ENCODE assay signal across 8 mouse cellular contexts in genomic region chr4:40757780-40758420, GRCm38 (mm10). TPM values are rescaled to one million over a fixed set of nuclear protein-coding genes. Genes with fewer than 3 reads are reported as not detected.
DNase-seq lines count a peak whose midpoint lies in the region; ATAC-seq and TF ChIP-seq lines count a peak whose summit lies in the region.

Gene Smu1 (minus strand): TSS chr4:40757923.

- under 1% methylated on average over 40 of the region's 40 CpGs for WGBS in forebrain, embryonic 13.5 days
- WGBS in large intestine, adult 2 months: under 1% methylated on average over 40 of the region's 40 CpGs
- 1% methylated on average over 40 of the region's 40 CpGs for WGBS in liver, postnatal 0 days (ENCODE audit: insufficient replicate concordance)
- WGBS in neural tube, embryonic 14.5 days: under 1% methylated on average over 40 of the region's 40 CpGs

- no peak for TF ChIP-seq EP300 in liver, postnatal 0 days (IDR thresholded peaks at IDR 0.05; ENCODE audit: low read depth)

- peak within 1 kb of the TSS; percentile 83 for H3K4me2 ChIP-seq in forebrain, embryonic 13.5 days
- H3K4me2 ChIP-seq in liver, postnatal 0 days (ENCODE audit: low read depth, low read length): peak within 1 kb of the TSS; percentile 71
- H3K4me2 ChIP-seq in neural tube, embryonic 14.5 days (ENCODE audit: low read depth, low read length): peak within 1 kb of the TSS; percentile 73

- H3K27ac ChIP-seq in forebrain, embryonic 13.5 days: peak within 1 kb of the TSS; percentile 33
- H3K27ac ChIP-seq in liver, postnatal 0 days (ENCODE audit: low read depth): peak within 1 kb of the TSS; percentile 92
- H3K27ac ChIP-seq in neural tube, embryonic 14.5 days (ENCODE audit: low read depth, low read length): peak within 1 kb of the TSS; percentile 48; the same call in 1 of the 2 replicates

- H3K9me3 ChIP-seq in E14TG2a.4 (ENCODE audit: low read length): no peaks in the 10 kb centered on the region
- H3K9me3 ChIP-seq in forebrain, embryonic 13.5 days (replicated peaks): no peaks in the 10 kb centered on the region
- H3K9me3 ChIP-seq in liver, postnatal 0 days (ENCODE audit: low read length): no peaks in the 10 kb centered on the region
- H3K9me3 ChIP-seq in neural tube, embryonic 14.5 days (ENCODE audit: control insufficient read depth, low read length): no peaks in the 10 kb centered on the region

- peak; percentile 99 for ATAC-seq in forebrain, embryonic 13.5 days
- peak; percentile 100 for ATAC-seq in liver, postnatal 0 days
- ATAC-seq in neural tube, embryonic 14.5 days (ENCODE audit: low read depth): peak; percentile 99

- H3K4me1 ChIP-seq in E14TG2a.4 (replicated peaks; ENCODE audit: low read depth, low read length): peaks cover 10% of the 10 kb centered on the region
- peaks cover 7% of the 10 kb centered on the region for H3K4me1 ChIP-seq in forebrain, embryonic 13.5 days
- peaks cover 11% of the 10 kb centered on the region; the same call in 1 of the 2 replicates for H3K4me1 ChIP-seq in liver, postnatal 0 days (ENCODE audit: insufficient read depth)
- H3K4me1 ChIP-seq in neural tube, embryonic 14.5 days (ENCODE audit: control insufficient read depth, insufficient read depth, low read length): no peaks in the 10 kb centered on the region

- DNase-seq in c-Kit-positive CD71-positive TER-119-positive erythroid progenitor cells, embryonic 14.5 days (ENCODE audit: low spot score): peak; percentile 96
- DNase-seq in heart, postnatal 10 days: peak; percentile 97 to 99
- peak; percentile 85 for DNase-seq in large intestine, adult 2 months (ENCODE audit: low read depth, low spot score)
- peak; percentile 99 for DNase-seq in liver, postnatal 0 days
- DNase-seq in testis, postnatal 10 days (ENCODE audit: low spot score): peak; percentile 99

- TF ChIP-seq CTCF in E14TG2a.4 (conservative IDR thresholded peaks at IDR 0.05; ENCODE audit: low read length): no peak
- TF ChIP-seq CTCF in liver, postnatal 0 days (IDR thresholded peaks at IDR 0.05; ENCODE audit: low read depth): no peak

- H3K36me3 ChIP-seq in E14TG2a.4 (ENCODE audit: insufficient read depth, low read length): peaks cover 31% of the 10 kb centered on the region
- H3K36me3 ChIP-seq in forebrain, embryonic 13.5 days (ENCODE audit: poor library complexity, severe bottlenecking): peaks cover 28% of the 10 kb centered on the region
- H3K36me3 ChIP-seq in liver, postnatal 0 days (replicated peaks; ENCODE audit: insufficient read depth, low read length): peaks cover 22% of the 10 kb centered on the region
- H3K36me3 ChIP-seq in neural tube, embryonic 14.5 days (ENCODE audit: control insufficient read depth, insufficient read depth, low read length): peaks cover 13% of the 10 kb centered on the region

- peak within 1 kb of the TSS; percentile 99 for H3K4me3 ChIP-seq in E14TG2a.4 (replicated peaks; ENCODE audit: low read length)
- peak within 1 kb of the TSS; percentile 92 for H3K4me3 ChIP-seq in forebrain, embryonic 13.5 days
- peak within 1 kb of the TSS; percentile 100 for H3K4me3 ChIP-seq in liver, postnatal 0 days (ENCODE audit: low read depth, low read length)
- H3K4me3 ChIP-seq in neural tube, embryonic 14.5 days (ENCODE audit: low read depth, low read length): peak within 1 kb of the TSS; percentile 94

- peak within 1 kb of the TSS; percentile 91 for H3K9ac ChIP-seq in forebrain, embryonic 13.5 days
- H3K9ac ChIP-seq in liver, postnatal 0 days (replicated peaks): peak within 1 kb of the TSS; percentile 97
- peak within 1 kb of the TSS; percentile 88 for H3K9ac ChIP-seq in neural tube, embryonic 14.5 days (replicated peaks; ENCODE audit: low read depth, low read length)

- H3K27me3 ChIP-seq in E14TG2a.4 (ENCODE audit: insufficient read depth, low read length): peaks cover 14% of the 10 kb centered on the region; the same call in 1 of the 2 replicates
- peaks cover 12% of the 10 kb centered on the region; the same call in 1 of the 2 replicates for H3K27me3 ChIP-seq in forebrain, embryonic 13.5 days
- H3K27me3 ChIP-seq in liver, postnatal 0 days (ENCODE audit: insufficient read depth, low read length): no peaks in the 10 kb centered on the region
- H3K27me3 ChIP-seq in neural tube, embryonic 14.5 days (ENCODE audit: control insufficient read depth, insufficient read depth, low read length): no peaks in the 10 kb centered on the region

- intact Hi-C loops in heart, postnatal 10 days (cut with DNase I): no loop called here

RNA-seq across cellular contexts. Expression of gene Smu1, which starts in this region (rescaled TPM):
- polyA plus RNA-seq in forebrain, embryonic 13.5 days (2015; fragmentation: Nextera tagmentation; extraction: Ambion mirVana): 165 and 180 TPM in 2 replicates
- 10 to 100 TPM; 38.7 to 40.8 TPM for total RNA-seq in heart, postnatal 10 days (2021)
- polyA plus RNA-seq in large intestine, adult 2 months (2012; rRNA removed): 28.7 and 30.0 TPM in 2 replicates
- 52.5 and 56.8 TPM in 2 replicates for polyA plus RNA-seq in liver, postnatal 0 days (2015; fragmentation: Nextera tagmentation; extraction: Ambion mirVana)
- 117 and 125 TPM in 2 replicates for polyA plus RNA-seq in neural tube, embryonic 14.5 days (2014; fragmentation: Nextera tagmentation; extraction: Ambion mirVana)

Comparison
In these comparisons a context has a peak if more than half of its experiments do, and no peak if none do; other contexts are left out.
1. Peak in every context shown above with its lines: DNase-seq, ATAC-seq, H3K4me3 ChIP-seq and H3K27ac ChIP-seq.
2. H3K27ac ChIP-seq: peak in every context shown above with its lines; median percentile 92 in liver, postnatal 0 days; 48 in neural tube, embryonic 14.5 days; 33 in forebrain, embryonic 13.5 days.